Mouse (Mus musculus): Measurements from ENCODE around the gene Ddb2. TPM values are rescaled to one million over a fixed set of nuclear protein-coding genes. Genes with fewer than 3 reads are reported as not detected.

Ddb2 gene
- polyA plus RNA-seq, 1 experiment from 2014 or later: 18.8 TPM

DNA sequence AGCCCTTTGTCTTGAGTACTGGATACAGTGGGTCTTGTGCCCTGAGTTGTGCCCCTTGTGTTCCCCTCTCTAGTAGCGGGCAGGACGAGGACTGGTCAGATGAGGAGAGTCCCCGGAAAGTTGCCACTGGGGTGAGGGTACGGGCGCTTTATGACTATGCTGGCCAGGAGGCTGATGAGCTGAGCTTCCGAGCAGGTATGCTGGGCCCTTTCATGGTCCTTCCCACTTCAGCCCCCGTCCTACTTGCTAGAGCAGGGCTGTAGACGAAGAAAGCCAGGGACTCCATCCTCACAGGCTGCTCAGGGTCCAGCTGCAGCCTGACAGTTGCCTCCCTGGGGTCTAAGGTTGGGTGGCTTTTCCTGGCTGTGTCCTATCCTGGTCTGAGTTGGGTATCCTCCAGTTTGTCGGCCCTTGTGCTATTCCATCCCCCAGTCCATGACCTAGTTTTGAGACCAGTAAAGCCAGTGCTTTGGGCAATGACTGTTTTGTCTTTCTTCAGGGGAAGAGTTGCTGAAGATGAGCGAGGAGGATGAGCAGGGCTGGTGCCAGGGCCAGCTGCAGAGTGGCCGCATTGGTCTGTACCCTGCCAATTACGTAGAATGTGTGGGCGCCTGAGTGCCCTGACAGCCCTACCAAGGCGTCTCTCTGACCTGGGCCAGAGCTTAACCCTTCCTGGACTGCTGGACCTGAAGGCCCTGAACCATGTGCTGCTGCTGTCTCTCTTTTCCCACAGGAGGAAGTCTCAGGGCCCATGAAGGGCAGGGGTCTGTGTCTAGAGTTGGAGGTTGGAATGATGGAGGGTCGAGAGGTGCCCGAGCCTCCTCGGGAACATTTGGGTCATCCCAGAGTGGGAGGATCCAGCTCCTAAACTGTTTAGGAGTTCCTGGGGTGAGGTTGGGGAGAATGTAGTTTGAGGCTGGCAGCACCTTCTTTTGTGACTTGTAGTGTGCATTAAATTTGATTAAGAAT lies 27.2 kb upstream of the Ddb2 start:
- no peak for ATAC-seq (replicated peaks)
- 93% methylated on average over 17 of the region's 17 CpGs for WGBS
- peaks cover 20% of the 10 kb centered on the region for H3K4me1 ChIP-seq

DNA sequence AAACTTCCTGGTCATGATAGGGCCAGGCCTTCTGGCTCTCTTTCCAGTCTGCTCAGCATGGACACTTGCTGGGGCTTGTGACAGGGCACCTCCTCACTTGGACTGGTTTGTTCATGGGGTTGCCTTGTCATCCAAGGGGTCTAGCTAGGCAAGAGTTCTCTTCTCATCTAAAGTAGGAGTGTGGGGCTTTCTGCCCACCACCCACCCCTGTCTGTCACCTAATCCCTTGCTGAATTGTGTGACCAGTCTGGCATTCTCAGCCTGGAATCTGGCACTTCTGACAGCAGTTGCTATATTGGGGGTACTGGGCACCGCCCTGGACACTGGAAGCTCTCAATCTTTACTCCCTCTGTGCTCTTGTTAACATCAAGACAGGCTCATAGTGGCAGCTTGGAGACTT lies 22.7 kb upstream of the Ddb2 start:
- no peak overlapping the region for H3K9ac ChIP-seq
- peaks cover 24% of the 10 kb centered on the region; the same call in 1 of the 2 replicates for H3K27me3 ChIP-seq (replicated peaks)
- H3K4me2 ChIP-seq: no peak overlapping the region
- 100% methylated on average over 1 of the region's 1 CpGs for WGBS
- ATAC-seq (replicated peaks): no peak
- H3K9me3 ChIP-seq: no peaks in the 10 kb centered on the region
- peaks cover 34% of the 10 kb centered on the region for H3K4me1 ChIP-seq
- no peaks in the 10 kb centered on the region for H3K36me3 ChIP-seq (replicated peaks)
- H3K4me3 ChIP-seq: no peak overlapping the region
- H3K27ac ChIP-seq: no peak overlapping the region

More for the DNA sequence above, 27.2 kb upstream of the Ddb2 start:
- peak overlapping the region; percentile 40; the same call in 1 of the 2 replicates for H3K9ac ChIP-seq
- peak overlapping the region; percentile 93 for H3K27ac ChIP-seq
- H3K36me3 ChIP-seq (replicated peaks): peaks cover 20% of the 10 kb centered on the region
- peak overlapping the region; percentile 71 for H3K4me3 ChIP-seq
- peak overlapping the region; percentile 90 for H3K4me2 ChIP-seq
- no peaks in the 10 kb centered on the region for H3K27me3 ChIP-seq (replicated peaks)
- H3K9me3 ChIP-seq: no peaks in the 10 kb centered on the region

DNA sequence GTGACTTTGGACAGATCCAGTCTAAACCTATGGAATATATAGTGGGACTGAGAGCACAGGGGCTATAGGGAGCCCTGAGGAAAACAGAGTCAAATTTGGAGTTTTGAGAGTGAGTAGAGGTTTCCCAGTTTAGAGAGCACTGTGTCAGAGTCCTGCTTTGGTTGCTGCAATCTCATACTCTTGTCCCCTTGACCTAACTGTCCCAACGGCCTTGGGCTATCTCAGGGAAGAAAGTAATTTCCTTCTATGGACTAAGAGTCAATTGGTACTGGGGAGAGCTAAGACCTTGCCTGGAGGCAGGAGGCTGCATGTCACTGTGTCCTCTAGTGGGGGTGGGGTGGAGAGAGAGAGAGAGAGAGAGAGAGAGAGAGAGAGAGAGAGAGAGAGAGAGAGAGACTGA lies 22.0 kb upstream of the Ddb2 start:
- H3K4me2 ChIP-seq: no peak overlapping the region
- 58% methylated on average over 1 of the region's 1 CpGs for WGBS
- ATAC-seq (replicated peaks): no peak
- peaks cover 25% of the 10 kb centered on the region; the same call in 1 of the 2 replicates for H3K27me3 ChIP-seq (replicated peaks)
- no peaks in the 10 kb centered on the region for H3K9me3 ChIP-seq
- no peak overlapping the region for H3K4me3 ChIP-seq
- H3K9ac ChIP-seq: no peak overlapping the region
- peaks cover 28% of the 10 kb centered on the region for H3K4me1 ChIP-seq
- H3K36me3 ChIP-seq (replicated peaks): no peaks in the 10 kb centered on the region
- no peak overlapping the region for H3K27ac ChIP-seq

DNA sequence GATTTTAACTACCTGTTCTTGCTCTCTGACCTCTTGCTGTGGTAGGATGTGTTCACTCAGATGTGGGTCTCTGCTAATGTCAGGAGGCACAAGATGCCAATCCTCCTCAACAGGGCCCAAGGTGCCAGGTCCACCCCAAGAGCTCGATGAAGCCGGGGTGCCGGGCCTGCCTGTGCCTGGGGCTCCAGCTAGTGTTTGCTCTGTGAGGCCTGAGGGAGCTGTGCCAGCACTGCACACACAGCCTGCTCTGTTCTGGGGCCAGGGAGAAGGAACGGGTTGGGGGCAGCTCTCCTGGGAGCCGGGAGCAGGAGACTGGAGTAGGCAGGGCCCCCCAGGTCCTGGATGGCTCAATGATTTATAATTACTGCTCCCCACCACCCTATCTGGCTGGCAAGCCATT lies 21.3 kb upstream of the Ddb2 start:
- Histone ChIP-seq H3K4me1 (peaks cover 28% of the 10 kb centered on the region), H3K4me3 (no peak overlapping the region), H3K9me3 (no peaks in the 10 kb centered on the region), H3K4me2 (peak overlapping the region; percentile 99), H3K27ac (no peak overlapping the region; the same call in 1 of the 2 replicates), H3K36me3 (replicated peaks) (no peaks in the 10 kb centered on the region), H3K9ac (no peak overlapping the region), H3K27me3 (replicated peaks) (peaks cover 25% of the 10 kb centered on the region; the same call in 1 of the 2 replicates)
- ATAC-seq (replicated peaks): peak; percentile 35
- 67% methylated on average over 5 of the region's 5 CpGs for WGBS

DNA sequence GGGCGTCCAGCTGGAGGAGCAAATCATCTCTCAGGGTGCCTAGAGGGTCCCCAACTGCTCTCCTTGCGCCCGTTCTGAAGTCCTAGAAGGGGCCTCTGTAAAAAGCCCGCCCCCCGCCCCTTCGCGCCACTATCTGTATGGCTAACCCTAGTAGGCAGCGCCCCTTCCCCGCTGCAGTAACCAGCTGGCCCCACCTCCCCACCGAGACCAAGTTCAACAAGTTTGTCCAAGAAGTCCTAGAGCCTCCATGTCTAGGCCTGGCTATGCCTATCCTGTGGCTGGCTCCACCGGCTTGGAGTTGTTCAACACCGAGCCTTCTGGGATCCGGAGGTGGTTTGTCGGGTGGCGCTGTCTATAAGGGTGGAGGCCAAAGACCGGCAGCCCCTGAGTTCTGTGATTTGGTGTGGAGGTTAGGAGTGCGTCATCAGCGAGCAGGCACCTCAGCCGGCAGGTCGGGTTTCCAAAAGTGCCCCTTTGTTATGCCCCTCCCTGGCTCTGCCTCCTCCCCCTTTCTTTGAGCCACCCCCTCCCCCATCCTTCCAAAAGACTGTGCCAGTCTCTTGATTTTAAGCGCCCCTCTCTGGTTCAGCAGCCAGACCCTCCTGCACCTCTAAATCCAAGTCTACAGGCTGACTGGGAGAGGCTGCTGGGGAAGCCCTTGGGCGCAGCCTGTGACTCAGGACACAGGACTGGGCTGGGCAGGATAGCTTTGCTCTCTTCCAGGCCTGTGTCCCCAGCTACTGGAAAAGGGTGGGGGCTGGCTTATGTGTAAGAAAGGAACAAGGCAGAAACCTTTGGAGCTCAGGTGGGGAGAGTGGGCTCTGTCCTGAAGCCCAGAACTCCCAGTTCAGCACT lies 20.6 kb upstream of the Ddb2 start:
- Histone ChIP-seq H3K27me3 (replicated peaks) (peaks cover 25% of the 10 kb centered on the region; the same call in 1 of the 2 replicates), H3K4me3 (peak overlapping the region; percentile 51), H3K4me2 (peak overlapping the region; percentile 99), H3K9me3 (no peaks in the 10 kb centered on the region), H3K9ac (peak overlapping the region; percentile 33), H3K27ac (peak overlapping the region; percentile 23), H3K36me3 (replicated peaks) (no peaks in the 10 kb centered on the region), H3K4me1 (peaks cover 28% of the 10 kb centered on the region)
- peak; percentile 41 for ATAC-seq (replicated peaks)
- WGBS: 1% methylated on average over 22 of the region's 22 CpGs

DNA sequence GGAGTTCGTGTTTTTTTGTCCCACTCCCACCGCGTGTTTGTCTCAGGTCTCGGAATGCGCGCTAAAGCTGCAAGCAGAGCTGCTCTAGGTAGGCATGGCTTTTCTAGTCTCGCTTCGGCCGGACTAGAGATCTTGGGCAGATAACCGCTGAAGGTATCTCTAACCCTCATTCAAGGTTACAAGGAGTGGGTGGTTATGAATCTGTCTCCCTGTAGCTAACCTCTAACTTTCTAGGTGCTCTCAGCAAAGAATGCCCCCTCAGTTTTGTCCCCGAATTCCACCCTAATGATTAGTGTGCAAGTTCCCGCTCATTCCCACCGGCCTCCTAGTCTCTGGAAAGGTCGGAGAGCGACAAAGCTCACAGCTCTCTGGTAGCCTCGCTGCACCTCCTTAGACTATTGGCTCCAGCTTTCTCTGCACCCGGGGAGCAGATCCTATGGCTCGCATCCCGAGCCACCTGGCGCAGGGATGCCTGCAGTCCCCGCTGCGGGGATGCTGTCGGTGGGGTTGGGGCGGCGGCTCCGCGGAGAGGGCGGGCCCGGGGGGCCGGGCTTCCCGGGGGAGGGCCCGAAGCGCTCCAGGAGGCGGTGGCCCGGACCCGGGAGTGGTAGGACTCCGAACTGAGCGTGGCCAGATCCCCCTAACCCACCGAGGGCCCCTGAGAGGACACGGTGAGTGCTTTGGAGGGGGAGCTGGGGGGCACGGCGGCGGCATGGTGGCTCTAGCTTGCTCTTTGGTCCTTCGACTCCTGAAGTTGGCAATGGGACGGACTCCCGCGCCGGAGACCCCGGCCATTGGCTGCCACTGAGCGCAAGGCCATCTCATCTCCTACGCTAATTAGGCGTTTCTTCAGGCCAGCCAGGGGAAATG lies 19.7 kb upstream of the Ddb2 start:
- Histone ChIP-seq H3K27ac (peak overlapping the region; percentile 23; the same call in 1 of the 2 replicates), H3K4me3 (peak overlapping the region; percentile 51), H3K36me3 (replicated peaks) (no peaks in the 10 kb centered on the region), H3K4me1 (peaks cover 28% of the 10 kb centered on the region), H3K4me2 (peak overlapping the region; percentile 99), H3K9ac (peak overlapping the region; percentile 31), H3K9me3 (no peaks in the 10 kb centered on the region), H3K27me3 (replicated peaks) (peaks cover 25% of the 10 kb centered on the region; the same call in 1 of the 2 replicates)
- peak; percentile 37 for ATAC-seq (replicated peaks)
- WGBS: under 1% methylated on average over 52 of the region's 52 CpGs

DNA sequence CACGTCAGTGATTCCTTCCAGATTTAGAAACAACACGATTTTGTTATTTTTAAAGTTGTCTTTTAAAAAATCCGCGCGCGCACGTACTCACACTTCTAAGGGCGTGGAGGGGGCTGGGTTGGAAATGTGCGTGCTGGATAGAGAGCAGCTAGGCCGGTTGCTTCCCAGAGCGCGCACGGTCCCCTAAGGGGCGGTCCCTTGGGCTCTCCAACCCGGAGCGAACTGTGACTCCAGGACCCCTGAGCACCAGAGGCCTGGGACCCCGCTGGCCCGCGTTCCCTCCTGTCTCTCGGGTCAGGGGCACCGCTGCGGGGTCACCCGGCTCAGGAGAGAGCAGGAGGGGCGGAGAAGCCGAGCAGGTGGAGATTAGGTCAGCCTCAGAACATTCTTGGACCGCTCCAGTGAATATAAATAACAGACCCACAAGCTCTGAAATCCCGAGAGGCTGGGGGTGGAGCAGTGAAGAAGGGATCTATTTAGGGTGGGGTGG lies 18.9 kb upstream of the Ddb2 start, which contains the start of gene Pacsin3:
Gene Pacsin3 (plus strand): TSS at position 294 of the 490 bp plus-strand sequence.
- peaks cover 25% of the 10 kb centered on the region; the same call in 1 of the 2 replicates for H3K27me3 ChIP-seq (replicated peaks)
- peak within 1 kb of the TSS; percentile 31 for H3K9ac ChIP-seq
- peaks cover 28% of the 10 kb centered on the region for H3K4me1 ChIP-seq
- H3K4me3 ChIP-seq: peak within 1 kb of the TSS; percentile 51
- H3K9me3 ChIP-seq: no peaks in the 10 kb centered on the region
- peak within 1 kb of the TSS; percentile 23; the same call in 1 of the 2 replicates for H3K27ac ChIP-seq
- no peaks in the 10 kb centered on the region for H3K36me3 ChIP-seq (replicated peaks)
- ATAC-seq (replicated peaks): no peak
- WGBS: 1% methylated on average over 27 of the region's 27 CpGs
- peak within 1 kb of the TSS; percentile 99 for H3K4me2 ChIP-seq

DNA sequence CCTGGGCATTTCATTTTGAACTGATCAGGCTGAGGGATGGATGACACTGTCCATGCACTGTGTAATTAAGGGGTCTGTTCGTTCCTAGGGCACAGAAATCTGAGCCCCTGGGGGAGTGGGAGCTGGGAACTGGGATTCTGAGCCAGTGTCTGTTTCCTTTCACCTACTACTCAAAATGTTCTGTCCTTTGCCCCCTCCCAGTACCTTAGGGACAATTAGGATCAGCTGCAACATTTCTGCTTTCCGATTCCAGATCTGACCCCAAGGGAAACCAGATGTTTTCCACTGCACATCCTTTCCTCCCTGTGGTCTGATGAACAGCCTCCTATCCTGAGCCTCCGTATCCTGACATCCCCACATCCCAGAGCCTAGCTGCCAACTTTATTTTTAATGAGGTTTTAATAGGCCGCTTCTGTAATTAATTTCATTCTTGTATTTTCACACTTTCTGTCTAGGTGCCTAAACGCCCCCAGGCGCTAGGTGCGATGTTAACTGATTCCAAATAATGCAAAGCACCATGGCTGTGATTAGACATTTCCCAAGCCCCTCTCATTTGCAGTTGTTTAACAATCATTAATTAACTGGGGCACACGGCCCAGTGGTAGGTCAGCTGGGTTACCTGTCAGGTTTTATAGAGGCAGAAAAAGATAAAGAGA lies 18.1 kb upstream of the Ddb2 start:
- WGBS: 32% methylated on average over 8 of the region's 8 CpGs
- no peaks in the 10 kb centered on the region for H3K36me3 ChIP-seq (replicated peaks)
- H3K27ac ChIP-seq: no peak overlapping the region
- H3K4me3 ChIP-seq: no peak overlapping the region
- no peak for ATAC-seq (replicated peaks)
- H3K9me3 ChIP-seq: no peaks in the 10 kb centered on the region
- H3K4me2 ChIP-seq: 0 out of 2 replicates have a peak overlapping the region, but pooled peaks have one; percentile 99
- H3K4me1 ChIP-seq: peaks cover 28% of the 10 kb centered on the region
- no peak overlapping the region for H3K9ac ChIP-seq
- H3K27me3 ChIP-seq (replicated peaks): peaks cover 25% of the 10 kb centered on the region; the same call in 1 of the 2 replicates

DNA sequence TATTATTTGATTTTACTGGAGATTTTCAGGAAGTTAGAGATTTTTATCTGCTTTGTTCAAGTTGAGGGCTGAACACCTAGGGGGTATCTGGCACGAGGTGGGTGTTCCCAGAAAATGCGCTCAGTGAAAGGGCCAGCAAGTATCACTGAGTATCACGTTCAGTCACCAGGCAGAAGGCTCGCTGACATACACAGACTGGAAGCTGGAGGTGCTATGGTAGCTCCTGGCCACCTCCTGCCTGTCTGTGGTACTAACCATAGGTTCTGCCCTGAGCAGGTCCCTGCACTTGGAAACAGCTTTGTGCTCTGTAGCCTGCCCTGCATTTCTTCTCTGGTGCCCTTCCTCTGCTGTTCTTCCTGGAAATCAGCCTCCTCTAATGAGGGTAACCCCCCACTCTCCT lies 15.7 kb upstream of the Ddb2 start:
- 68% methylated on average over 4 of the region's 4 CpGs for WGBS
- no peak for ATAC-seq (replicated peaks)

DNA sequence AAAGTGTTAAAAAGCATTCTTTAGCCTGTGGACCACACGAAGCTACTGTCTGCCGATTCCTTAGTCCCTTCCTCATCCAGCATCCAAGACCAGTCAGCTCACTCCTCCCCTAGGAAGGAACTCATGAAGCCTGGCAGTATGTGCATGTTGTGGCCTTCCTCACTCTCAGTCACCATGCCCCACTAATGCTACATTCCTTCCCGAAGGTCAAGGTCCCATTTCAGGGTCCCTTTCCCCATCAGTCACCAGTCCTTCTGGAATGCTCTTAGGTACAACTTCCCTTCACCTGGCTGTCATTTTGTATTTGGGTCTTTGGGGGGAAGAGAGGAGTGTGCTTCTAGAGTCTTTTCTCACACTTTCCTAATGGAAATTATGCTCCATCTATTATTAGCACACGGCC lies 15.2 kb upstream of the Ddb2 start:
- Histone ChIP-seq H3K36me3 (replicated peaks) (no peaks in the 10 kb centered on the region), H3K4me1 (peaks cover 20% of the 10 kb centered on the region), H3K27ac (no peak overlapping the region), H3K27me3 (replicated peaks) (peaks cover 19% of the 10 kb centered on the region; the same call in 1 of the 2 replicates), H3K9ac (no peak overlapping the region), H3K9me3 (no peaks in the 10 kb centered on the region), H3K4me2 (no peak overlapping the region), H3K4me3 (no peak overlapping the region)
- no peak for ATAC-seq (replicated peaks)
- 75% methylated on average over 4 of the region's 4 CpGs for WGBS

More for the DNA sequence above, 15.7 kb upstream of the Ddb2 start:
- no peaks in the 10 kb centered on the region for H3K9me3 ChIP-seq
- no peak overlapping the region for H3K4me2 ChIP-seq
- H3K27ac ChIP-seq: no peak overlapping the region
- H3K4me1 ChIP-seq: peaks cover 25% of the 10 kb centered on the region
- no peaks in the 10 kb centered on the region for H3K36me3 ChIP-seq (replicated peaks)
- H3K27me3 ChIP-seq (replicated peaks): peaks cover 20% of the 10 kb centered on the region; the same call in 1 of the 2 replicates
- no peak overlapping the region for H3K4me3 ChIP-seq
- no peak overlapping the region for H3K9ac ChIP-seq
